Mouse (Mus musculus) gastrocnemius, postnatal 36 days (tissue): ENCODE results near the gene Crip2. TPM values are rescaled to one million over a fixed set of nuclear protein-coding genes. Genes with fewer than 3 reads are reported as not detected.
A peak's percentile ranks its signal among the peaks of the same experiment; 100 is the strongest.

Experiments used
- DNase-seq, 2 experiments: peaks; one replicate each; pipeline ENCODE4 v3.0.0; 2022
- intact Hi-C: fragments of 180-260 bp; cut with DNase I; formaldehyde crosslinking; loops from one replicate; pipeline ENCODE4 v1.15.1; 2025
- long read RNA-seq, 2 experiments: library from polyadenylated mRNA; stranded (forward); transcript quantifications; one replicate each; pipeline ENCODE4 v2.0.0; 2021
- total RNA-seq, 2 experiments: library from RNA; stranded (reverse); gene quantifications; 2 replicates each; pipeline ENCODE4 v1.2.3; 2021

The Crip2 gene
- total RNA-seq: 10 to 100 TPM; 30.9 to 39.3 TPM
- long read RNA-seq, experiment 1, transcript Crip2-201 (7 exons, 1,439 nt): major isoform, 84 of 92 reads
- long read RNA-seq, experiment 1, partial matches to known transcripts: 1 of 92 reads
- long read RNA-seq, experiment 1, other reads (novel, unspliced or antisense): 6 of 92 reads
- long read RNA-seq, experiment 2, transcript Crip2-201 (7 exons, 1,439 nt): major isoform, 74 of 88 reads
- long read RNA-seq, experiment 2, partial matches to known transcripts: 3 of 88 reads
- long read RNA-seq, experiment 2, other reads (novel, unspliced or antisense): 9 of 88 reads

- intact Hi-C loops: no loop called here
- peak; percentile 83 to 84 for DNase-seq
Measured at GRCm38 (mm10) chr12:113139908-113140615, at the start of gene Crip2. Gene Crip2, plus strand, starts transcription at chr12:113140236.

DNA sequence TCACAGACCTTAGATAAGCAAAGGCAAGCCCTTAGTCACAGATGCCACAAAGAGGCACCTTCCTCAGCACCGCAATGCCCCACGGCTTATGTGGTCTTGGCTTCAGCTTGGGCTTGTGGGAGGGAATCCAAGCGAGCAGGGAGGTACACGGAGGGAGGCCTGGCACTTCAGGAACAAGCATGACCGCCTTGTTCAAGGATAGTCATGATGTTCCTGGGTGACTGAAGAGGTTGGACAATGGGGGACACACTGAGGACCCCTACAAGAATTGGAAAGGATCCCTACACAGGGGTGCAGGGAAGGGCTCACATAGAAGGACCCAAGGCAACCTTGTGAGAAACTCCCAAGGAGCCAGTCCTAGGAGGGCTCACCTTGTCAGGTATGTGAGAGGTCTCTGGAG, 43.0 kb upstream of the Crip2 start:
- intact Hi-C loops: no loop called here
- DNase-seq: no peak

- intact Hi-C loops: no loop called here
- peak; percentile 47 to 51 for DNase-seq
Measured at GRCm38 (mm10) chr12:113097749-113098281, 42.2 kb upstream of the Crip2 start, which contains the start of gene Mta1. Gene Mta1, plus strand, starts transcription at chr12:113098278.

GRCm38 (mm10) chr12:113098530-113099151, 41.4 kb upstream of the Crip2 start:
- no peak for DNase-seq
- intact Hi-C loops: no loop called here

- DNase-seq: no peak
- intact Hi-C loops: no loop called here
Measured at GRCm38 (mm10) chr12:113099470-113100237, 40.4 kb upstream of the Crip2 start.

DNA sequence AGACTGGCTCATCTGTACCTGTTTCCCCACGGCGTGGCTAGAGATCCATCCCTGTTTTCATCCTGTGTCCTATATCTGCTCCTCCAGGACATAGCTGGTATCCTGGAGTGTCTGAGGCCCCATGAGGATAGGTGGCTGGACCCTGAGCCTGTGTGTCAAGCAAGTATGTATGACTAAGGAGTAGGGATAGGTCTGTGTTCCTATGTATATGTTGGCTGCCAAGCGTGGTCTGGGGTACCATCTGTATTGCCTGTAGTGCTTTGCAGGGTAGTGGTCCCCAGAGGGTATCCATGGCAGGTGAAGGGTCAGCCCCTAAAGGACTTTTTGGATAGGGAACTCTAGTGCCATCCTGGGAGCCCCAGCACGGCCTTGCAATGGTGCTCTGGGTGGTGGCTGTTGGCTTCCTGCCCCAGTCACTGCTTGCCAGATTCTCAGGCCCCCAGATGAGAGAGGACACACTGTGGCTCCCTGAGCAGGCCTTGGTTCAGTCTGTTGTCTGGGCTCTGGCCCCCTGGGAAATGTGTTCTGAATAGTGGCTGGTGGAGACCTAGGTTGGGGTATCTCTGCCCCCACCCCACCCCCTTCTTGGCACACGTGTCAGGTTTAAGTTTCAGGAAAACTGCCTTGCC, 39.5 kb upstream of the Crip2 start:
- intact Hi-C loops: no loop called here
- no peak for DNase-seq

DNA sequence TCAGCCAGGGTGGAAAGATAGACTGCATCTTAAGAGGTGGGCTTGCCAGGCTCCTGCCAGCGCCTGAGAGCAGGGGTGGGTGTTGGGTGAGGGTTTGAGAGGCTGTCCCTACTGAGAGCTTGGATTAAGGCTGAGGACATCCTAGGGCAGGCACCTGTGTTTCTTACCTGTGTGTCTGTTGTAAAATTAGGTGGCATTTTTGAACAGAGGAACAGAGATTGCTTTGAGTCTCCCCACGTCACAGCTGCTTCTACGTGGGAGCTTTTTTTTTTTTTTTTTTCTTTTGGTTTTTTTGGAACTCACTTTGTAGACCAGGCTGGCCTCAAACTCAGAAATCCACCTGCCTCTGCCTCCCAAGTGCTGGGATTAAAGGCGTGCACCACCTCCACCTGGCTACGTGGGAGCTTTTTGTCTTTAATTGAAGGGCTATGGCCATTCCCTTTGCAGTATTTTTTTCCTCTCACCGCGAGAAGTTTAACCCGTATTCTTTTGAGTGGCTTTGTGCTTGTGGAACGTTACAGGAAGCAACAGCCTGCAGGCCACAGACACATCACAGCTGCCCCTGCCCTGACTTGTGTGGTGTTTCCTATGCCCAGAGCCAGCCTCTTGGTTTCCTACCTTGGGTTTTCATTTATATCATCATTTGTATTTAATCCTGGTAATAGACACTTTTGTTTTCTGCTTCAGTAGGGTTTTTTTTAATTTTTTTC, 38.6 kb upstream of the Crip2 start:
- DNase-seq: no peak
- intact Hi-C loops: no loop called here

DNA sequence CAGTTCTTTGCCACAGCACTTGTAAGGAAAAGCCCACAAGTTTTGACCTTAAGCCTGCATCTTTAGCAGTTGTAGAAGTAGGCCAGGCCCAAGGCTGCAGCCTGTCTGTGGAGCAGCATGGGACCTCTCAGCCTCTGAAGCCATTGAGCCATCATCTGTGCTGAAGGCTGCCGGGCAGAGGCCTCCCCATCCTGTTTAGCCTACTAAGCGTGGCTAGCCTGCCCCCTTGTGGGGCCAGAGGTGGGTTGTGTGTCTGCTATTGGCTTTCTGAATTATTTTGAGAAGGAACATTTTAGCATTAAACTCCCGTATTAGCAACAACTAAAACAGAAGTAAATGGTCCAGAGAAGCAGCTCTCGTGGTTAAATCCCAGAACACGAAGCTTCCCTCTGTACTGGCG, 37.6 kb upstream of the Crip2 start:
- peak in 1 of 2 experiments; percentile 59 for DNase-seq
- intact Hi-C loops: no loop called here

GRCm38 (mm10) chr12:113103846-113104451, 36.1 kb upstream of the Crip2 start:
- intact Hi-C loops: no loop called here
- no peak for DNase-seq

DNA sequence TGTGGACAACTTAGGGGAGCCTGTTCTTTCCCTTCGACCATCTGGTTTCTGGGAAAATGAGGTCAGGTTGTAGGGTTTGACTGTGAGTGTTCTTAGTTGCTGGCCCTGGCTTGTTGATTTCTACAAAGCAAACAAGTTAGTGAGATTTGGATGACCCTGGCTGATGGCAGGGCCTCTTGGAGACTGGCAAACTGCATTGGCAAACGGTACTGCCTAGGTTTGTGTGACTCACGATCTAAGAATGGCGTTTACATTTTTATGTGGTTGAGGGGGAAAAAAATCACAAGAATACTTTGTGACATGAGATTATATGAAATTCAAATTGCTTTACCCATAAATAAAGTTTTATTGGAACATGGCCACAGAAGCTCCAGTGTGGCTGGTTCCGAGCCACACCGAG, 33.6 kb upstream of the Crip2 start:
- intact Hi-C loops: no loop called here
- no peak for DNase-seq

- DNase-seq: no peak
- intact Hi-C loops: no loop called here
Measured at GRCm38 (mm10) chr12:113107431-113108124, 32.5 kb upstream of the Crip2 start.

DNA sequence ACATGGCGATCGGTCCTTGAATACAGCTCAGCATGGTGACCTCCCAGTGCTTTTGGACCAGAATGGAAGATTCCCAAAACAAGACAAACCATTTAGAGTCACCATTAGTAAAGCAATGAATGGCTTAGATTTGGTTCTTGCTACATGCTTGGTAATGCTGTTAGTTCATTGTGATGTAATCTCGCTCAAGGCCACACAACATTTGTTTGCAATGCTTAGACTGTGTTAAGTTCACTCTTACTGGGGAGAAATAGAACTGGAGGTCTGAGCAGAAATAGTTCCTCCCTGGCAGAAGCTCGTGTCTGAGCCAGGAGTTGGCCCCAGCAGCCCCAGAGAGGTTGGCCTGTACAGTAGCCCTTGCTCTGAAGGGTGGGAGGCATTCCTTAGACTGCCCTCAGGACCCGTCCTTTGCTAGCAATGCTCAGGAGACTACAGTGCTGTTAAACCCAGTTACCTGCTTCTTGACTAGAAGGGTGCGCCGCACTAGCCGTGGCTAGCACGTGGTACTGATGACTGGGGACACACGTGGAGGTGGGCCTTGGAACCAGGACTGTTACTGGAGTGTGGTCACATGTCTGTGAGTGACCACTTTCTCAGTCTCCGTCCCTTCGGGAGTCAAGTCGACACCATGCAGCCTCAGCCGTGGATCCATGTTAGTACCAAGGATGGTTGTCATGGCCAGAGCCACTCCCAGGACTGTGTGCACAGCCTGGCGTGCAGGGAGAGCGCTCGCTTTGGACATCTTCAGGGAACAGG, 31.3 kb upstream of the Crip2 start:
- intact Hi-C loops: no loop called here
- DNase-seq: no peak

- intact Hi-C loops: no loop called here
Measured at GRCm38 (mm10) chr12:113109801-113110200, 30.2 kb upstream of the Crip2 start.

DNA sequence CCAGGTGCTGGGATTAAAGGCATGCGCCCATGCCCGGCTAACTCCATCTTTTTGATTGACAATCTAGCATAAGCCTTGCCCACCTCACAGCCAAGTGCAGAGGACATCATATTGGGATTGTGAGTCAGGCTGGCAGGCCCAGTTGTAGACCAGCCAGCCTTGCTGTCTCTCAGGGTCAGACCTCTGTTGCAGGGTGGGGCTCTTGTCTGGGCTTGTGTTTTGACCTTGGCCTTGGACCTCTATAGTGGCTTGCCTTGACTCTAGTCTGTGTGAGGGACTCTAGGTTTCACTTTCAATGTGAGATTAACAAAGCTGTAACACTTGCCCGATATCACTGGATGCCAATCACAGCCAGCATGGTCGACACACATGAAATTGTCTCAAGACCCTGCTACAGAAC, 25.9 kb upstream of the Crip2 start:
- no peak for DNase-seq
- intact Hi-C loops: no loop called here

More at GRCm38 (mm10) chr12:113109801-113110200, 30.2 kb upstream of the Crip2 start:
- no peak for DNase-seq

DNA sequence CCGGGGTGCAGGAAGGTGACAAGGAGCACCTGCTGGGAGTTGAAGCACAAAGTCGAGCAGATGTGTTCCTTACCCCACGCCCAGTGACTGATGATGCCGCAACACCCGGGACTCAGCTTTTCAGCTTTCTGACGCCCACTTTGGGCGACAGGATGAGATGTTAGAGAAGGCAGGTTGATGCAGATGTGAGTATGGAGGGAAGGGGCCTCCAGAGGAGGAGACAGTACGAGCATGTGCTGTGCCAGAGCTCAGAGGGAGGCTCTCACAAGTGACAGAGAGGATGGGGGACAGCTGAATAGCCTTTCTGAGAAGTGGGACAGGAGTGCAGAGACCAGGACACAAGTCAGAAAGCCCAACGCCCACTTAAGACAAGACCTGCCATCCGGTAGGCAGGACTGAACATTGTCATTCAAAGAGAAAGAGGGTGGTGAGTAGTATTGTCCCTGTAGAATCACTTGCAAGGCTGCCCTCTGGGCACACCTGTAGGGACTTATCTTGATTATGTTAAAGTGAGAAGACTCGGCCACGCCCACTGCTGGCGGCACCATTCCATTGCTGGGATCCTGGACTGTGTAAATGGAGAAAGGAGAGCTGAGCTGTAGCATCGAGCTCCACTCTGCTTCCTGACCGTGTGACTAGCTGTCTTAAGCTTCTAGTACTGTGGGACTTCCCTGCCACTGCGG, 25.0 kb upstream of the Crip2 start:
- no peak for DNase-seq

GRCm38 (mm10) chr12:113119516-113120410, 20.3 kb upstream of the Crip2 start:
- intact Hi-C loops: loop anchor here (1.0 kb wide), 1 partner anchor 36 kb away; no protein-coding TSS in a partner anchor
- DNase-seq: peak; percentile 75 to 83

More for the DNA sequence above, 25.0 kb upstream of the Crip2 start:
- intact Hi-C loops: no loop called here
